Mouse (Mus musculus) ES-E14 (cell line): ENCODE measurements around the gene Papolb.

Experiments used
- CHD2 ChIP-seq: IDR thresholded peaks from 2 replicates; pipeline ENCODE4 v1.6.1; 2014; ENCODE audit warnings: mild to moderate bottlenecking, low read depth, low read length, inconsistent platforms
- HCFC1 ChIP-seq: IDR thresholded peaks from 2 replicates; pipeline ENCODE4 v1.6.1; 2012; ENCODE audit warnings: low read length, inconsistent platforms, borderline replicate concordance; ENCODE audit not compliant: insufficient read depth
- ZC3H11A ChIP-seq: IDR thresholded peaks from 2 replicates; pipeline ENCODE4 v1.6.1; 2012; ENCODE audit warnings: low read depth, mild to moderate bottlenecking, inconsistent platforms, low read length, borderline replicate concordance
- ZNF384 ChIP-seq: IDR thresholded peaks from 2 replicates; pipeline ENCODE4 v1.6.1; 2012; ENCODE audit warnings: low read depth, low read length, inconsistent platforms

GRCm38 (mm10) chr5:142493307-142493706, 36.6 kb downstream of the Papolb start:
- TF ChIP-seq CHD2 (no peak), ZNF384 (no peak), HCFC1 (no peak), ZC3H11A (no peak)
